Mouse (Mus musculus): ENCODE measurements around the gene Kcnj2. TPM values are rescaled to one million over a fixed set of nuclear protein-coding genes. Genes with fewer than 3 reads are reported as not detected.

The Kcnj2 gene
- total RNA-seq (2015) (5.4 and 6.6 TPM in 2 replicates), total RNA-seq (2017) (13.2 and 13.3 TPM in 2 replicates)

GRCm38 (mm10) chr11:111065635-111066298 is at the start of gene Kcnj2:
Gene Kcnj2, plus strand, starts transcription at chr11:111066164.
- ATAC-seq (replicated peaks; ENCODE audit: poor library complexity) = peak; percentile 90

DNA sequence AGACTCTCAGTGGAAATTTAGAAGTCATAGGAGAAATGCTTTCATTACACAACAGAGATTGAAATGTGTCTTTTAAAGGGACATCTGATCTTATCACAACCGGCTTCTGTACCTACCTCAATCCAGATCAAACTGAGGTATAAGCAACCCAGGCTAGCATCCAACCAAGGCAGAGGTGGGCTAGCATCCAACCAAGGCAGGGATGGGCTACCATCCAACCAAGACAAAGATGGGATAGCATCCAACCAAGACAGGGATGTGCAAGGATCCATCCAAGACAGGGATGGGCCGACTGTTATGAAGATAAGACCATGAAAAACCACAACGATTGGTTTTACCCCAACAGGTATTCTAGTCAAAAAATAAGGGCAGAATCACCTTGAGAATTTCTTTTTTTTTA is 49.8 kb upstream of the Kcnj2 start:
- no peak for ATAC-seq (replicated peaks; ENCODE audit: poor library complexity)

DNA sequence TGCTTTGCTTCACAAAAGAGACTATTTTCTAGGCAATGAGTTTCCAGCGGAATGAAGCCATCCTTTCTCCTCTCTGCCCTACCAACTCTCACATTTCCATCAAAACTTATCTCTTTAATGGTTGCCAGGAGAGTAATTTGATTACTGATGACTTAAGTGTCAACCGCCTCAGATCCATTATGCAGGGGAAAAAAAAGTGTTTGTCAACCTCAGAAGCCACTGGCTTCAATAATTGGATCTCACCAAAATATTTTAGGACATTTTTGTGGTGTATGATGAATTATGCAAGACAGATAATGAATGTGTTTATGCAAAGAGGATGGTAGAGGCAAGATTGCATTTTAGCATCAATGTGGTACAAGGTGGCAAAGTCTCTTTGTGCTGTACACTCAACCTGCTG is 45.8 kb upstream of the Kcnj2 start:
- no peak for ATAC-seq (replicated peaks; ENCODE audit: poor library complexity)

GRCm38 (mm10) chr11:111022681-111023281 is 43.2 kb upstream of the Kcnj2 start:
- ATAC-seq (replicated peaks; ENCODE audit: poor library complexity) = no peak

DNA sequence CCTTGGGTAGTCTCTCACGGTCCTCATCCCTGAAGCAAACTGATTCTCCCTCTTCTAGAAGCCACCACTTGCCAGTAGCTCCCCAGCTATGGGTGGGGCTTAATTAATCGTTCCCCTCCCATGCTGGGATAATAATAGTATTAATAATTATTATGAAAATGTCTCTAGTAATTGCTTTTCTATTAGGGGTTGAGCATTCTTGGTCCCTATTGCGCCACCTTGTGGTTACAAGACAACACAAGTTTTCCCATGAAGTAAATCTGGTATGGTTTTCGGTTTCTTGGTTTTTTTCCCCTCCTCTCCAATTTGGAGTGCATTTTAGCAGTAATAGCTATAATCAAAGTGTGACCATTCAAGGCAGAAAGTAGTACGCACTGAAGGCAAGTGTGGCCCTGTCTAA is 23.8 kb upstream of the Kcnj2 start:
- peak; percentile 42; the same call in 1 of the 2 replicates for ATAC-seq (replicated peaks; ENCODE audit: poor library complexity)

- no peak for ATAC-seq (replicated peaks; ENCODE audit: poor library complexity)
These were observed 22.7 kb upstream of the Kcnj2 start for GRCm38 (mm10) chr11:111043298-111043697.

- peak; percentile 63 for ATAC-seq (replicated peaks; ENCODE audit: poor library complexity)
These were observed 11.7 kb upstream of the Kcnj2 start for GRCm38 (mm10) chr11:111054252-111054651.

GRCm38 (mm10) chr11:111054854-111055822 is 10.8 kb upstream of the Kcnj2 start:
- ATAC-seq (replicated peaks; ENCODE audit: poor library complexity) = peak; percentile 75

GRCm38 (mm10) chr11:111056030-111056429 is 9.9 kb upstream of the Kcnj2 start:
- ATAC-seq (replicated peaks; ENCODE audit: poor library complexity) = no peak

DNA sequence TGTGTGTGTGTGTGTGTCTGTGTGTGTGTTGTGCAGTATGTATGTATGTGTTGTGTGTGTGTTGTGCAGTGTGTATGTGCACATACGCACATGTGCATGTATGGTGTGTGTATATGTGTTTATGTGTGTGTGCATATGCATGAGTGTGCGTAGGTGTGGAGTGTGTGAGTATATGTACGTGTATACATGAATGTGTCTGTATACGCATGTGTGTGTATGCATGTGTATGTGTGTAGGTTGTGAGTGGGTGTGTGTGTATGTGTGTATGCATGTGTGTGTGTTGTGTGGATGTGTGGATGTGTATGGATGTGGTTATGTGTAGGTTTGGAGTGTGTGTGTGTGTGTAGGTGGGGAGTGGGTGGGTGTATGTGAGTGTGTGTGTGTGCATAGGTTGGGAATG is 8.5 kb upstream of the Kcnj2 start:
- ATAC-seq (replicated peaks; ENCODE audit: poor library complexity) = no peak

DNA sequence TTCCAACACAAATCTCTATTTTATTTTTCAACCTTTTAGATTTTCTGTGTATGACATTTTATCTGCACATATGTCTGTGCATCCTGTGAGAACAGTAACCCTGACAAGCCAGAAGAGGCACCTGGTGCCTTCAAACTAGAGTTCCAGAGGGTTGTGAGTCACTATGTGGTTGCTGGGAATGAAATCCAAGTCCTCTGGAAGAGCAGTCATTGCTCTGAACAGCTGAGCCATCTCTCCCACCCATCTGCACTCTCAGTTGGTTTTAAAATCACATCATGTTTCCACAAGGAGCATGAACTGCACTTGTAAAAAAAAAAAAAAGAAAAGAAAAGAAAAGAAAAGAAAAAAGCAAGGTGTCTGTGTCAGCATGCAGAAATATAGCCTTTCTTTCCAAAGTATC is 6.5 kb upstream of the Kcnj2 start:
- no peak for ATAC-seq (replicated peaks; ENCODE audit: poor library complexity)

DNA sequence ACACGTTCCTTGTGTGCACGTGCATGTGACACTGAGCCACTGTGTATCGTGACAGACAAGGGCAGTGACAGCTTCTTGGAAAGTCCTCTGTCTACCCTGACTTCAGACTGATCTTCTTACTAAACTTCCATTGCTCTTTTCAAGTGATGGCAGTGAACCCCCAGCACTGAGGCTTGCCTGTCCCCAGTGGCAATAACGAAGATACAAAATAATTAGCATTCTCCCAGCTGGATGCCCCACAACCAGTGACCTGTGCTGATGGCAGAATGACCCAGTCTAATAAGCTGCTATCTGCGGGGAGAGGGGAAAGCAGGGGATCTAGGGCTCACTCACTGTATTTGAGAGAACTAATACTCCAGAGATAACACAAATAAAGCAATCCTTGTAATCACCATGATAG is 5.7 kb upstream of the Kcnj2 start:
- ATAC-seq (replicated peaks; ENCODE audit: poor library complexity) = no peak

DNA sequence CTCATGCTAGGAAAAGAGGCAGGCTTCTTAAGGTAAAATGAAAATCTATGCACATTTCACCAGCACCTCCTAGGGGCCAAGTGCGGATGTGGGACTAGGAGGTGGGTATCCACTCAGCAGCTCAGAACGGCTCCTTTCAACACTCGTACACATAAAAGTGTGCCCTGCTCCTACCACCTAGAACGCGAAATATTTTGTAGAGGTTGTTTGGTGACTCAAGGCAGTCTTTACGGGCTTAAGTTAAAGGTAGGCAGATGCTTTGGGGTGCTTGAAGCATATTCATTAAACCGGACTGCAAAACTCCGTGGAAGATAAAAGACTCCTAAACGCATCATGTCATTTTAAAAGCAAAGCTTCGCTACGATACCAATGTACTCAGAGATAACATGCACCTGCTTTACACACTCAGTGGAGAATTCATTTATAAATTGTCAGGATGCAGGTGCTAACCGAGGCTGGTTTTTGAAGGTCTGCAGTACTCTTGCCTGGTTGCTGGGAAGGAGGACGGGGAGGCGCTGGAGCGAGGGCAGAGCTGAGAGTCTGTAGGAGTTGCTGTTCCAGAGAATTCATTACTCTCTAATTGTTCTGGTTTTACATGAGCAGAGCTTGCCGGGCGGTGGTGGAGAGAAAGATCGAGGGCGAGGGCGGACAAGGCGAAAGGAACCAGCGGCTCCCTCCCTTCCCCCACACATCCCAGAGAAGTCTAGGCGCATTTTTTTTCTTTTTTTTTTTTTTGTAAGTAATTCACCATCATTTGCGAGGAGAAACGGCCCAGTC is 1.0 kb upstream of the Kcnj2 start:
- peak; percentile 54 for ATAC-seq (replicated peaks; ENCODE audit: poor library complexity)

- peak; percentile 36 for ATAC-seq (replicated peaks; ENCODE audit: poor library complexity)
These were observed 331 bp downstream of the Kcnj2 start for GRCm38 (mm10) chr11:111066299-111066691.

GRCm38 (mm10) chr11:111067787-111068186 is 1.8 kb downstream of the Kcnj2 start:
- no peak for ATAC-seq (replicated peaks; ENCODE audit: poor library complexity)

DNA sequence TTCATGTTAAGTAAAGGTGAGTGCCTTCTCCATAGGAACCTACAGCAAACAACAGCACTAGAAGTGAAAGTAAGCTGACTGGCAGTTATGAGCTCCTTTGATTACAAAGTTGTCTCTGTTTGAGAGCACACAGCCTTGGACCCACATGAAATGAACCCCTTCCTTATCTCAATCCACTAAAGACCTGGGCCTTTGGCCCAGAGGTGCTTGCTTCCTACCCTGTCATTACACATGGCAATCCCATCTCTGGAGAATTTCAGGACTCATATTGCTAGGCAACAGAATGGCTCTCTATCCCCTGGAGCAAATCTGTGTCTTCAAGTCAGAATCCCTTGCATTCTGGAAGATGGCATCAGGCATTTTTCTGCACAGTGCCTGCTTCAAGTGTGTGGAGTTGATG is 4.5 kb downstream of the Kcnj2 start:
- ATAC-seq (replicated peaks; ENCODE audit: poor library complexity) = no peak

DNA sequence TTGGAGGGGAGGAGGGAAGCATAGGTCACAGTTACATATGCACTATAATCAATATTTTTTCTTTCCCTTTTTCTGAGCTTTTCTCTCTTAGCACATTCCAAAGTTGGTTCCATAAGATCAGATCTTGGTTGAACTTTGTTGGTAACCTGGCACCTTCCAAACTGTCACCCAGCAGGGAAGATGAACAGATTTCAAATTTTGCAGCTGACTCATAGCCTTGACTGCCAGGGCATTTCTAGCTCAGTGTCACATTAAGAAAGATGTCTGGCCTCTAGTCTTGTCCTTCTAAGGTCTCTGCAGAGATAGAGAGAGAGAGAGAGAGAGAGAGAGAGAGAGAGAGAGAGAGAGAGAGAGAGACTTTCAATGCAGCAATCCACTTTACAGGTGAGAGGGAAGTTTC is 8.2 kb downstream of the Kcnj2 start:
- no peak for ATAC-seq (replicated peaks; ENCODE audit: poor library complexity)

GRCm38 (mm10) chr11:111078107-111078506 is 12.1 kb downstream of the Kcnj2 start:
- peak; percentile 99 for ATAC-seq (replicated peaks; ENCODE audit: poor library complexity)

DNA sequence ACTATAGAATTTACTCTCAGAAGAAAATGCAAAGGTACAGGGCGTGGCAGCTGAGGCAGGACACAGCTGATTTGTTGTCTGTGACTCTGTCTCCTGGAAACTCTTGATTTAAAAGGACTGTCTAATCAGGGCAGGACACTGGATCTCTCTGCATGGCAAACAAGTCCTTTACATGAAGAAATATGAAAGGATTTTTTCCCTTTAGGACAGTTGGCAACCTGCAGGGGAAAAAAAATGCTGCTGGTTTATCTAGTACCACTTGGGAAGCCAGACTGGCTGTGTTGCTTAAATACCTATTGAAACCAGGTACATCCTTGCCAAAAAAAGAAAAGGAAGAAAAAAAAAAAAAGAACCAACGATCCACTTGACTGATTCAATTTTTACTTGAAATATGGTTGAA is 17.0 kb downstream of the Kcnj2 start:
- no peak for ATAC-seq (replicated peaks; ENCODE audit: poor library complexity)

- ATAC-seq (replicated peaks; ENCODE audit: poor library complexity) = no peak
These were observed 21.0 kb downstream of the Kcnj2 start for GRCm38 (mm10) chr11:111086933-111087332.

- ATAC-seq (replicated peaks; ENCODE audit: poor library complexity) = no peak
These were observed 22.3 kb downstream of the Kcnj2 start for GRCm38 (mm10) chr11:111088226-111088625.
